Mouse (Mus musculus): ENCODE data around the gene Odf2.

GRCm38 (mm10) chr2:29852957-29853485 is 36.0 kb upstream of the Odf2 start:
- no peak for TF ChIP-seq CHD1 (IDR thresholded peaks at IDR 0.05; ENCODE audit: low read depth, low read length)
- TF ChIP-seq POLR2A (IDR thresholded peaks at IDR 0.05; ENCODE audit: control insufficient read depth in 1 of 2, insufficient read depth in 1 of 2, low read depth in 1 of 2, low read length in 2 of 2, poor library complexity in 1 of 2): no peak
- TF ChIP-seq RAD21 (IDR thresholded peaks at IDR 0.05; ENCODE audit: low read depth, low read length): no peak
- TF ChIP-seq BHLHE40 (IDR thresholded peaks at IDR 0.05; ENCODE audit: borderline replicate concordance, low read depth, low read length): no peak
- no peak for TF ChIP-seq CTCF (IDR thresholded peaks at IDR 0.05 in 2 of 3, conservative IDR thresholded peaks at IDR 0.05 in 1 of 3; ENCODE audit: control insufficient read depth in 1 of 3, insufficient read depth in 1 of 3, low read depth in 2 of 3, low read length in 3 of 3, poor library complexity in 1 of 3, severe bottlenecking in 1 of 3)
